In the genomic region with DNA sequence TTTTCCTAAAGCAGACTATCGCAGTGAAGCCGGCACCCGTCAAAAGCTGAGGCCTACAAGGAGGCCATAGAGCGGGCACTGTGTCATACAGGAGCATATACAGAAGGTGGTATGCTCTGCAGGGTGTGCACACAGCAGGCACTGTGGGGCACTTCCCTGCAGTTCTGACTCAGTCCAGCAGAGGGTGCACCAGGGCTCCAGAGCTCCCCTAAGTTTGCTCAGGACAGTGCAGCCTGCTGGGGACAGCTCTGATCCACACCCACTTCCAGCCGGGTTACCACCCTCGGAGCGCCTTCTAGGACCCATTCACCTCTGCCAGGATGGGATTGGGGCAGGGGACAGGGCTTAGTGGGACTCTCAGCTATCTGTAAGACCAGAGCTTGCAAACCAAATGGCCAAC, we compare ENCODE assay signal across 8 mouse cellular contexts. TPM values are rescaled to one million over a fixed set of nuclear protein-coding genes. Genes with fewer than 3 reads are reported as not detected.
DNase-seq lines count a peak whose midpoint lies in the region; ATAC-seq lines count a peak whose summit lies in the region.

No protein-coding gene starts in this region.

- H3K27me3 ChIP-seq in hindbrain, embryonic 11.5 days (ENCODE audit: control insufficient read depth, insufficient read depth, low read length) = peaks cover 85% of the 10 kb centered on the region

- no peaks in the 10 kb centered on the region for H3K36me3 ChIP-seq in hindbrain, embryonic 11.5 days (ENCODE audit: control insufficient read depth, insufficient read depth, low read length)

- no peak overlapping the region for H3K4me2 ChIP-seq in hindbrain, embryonic 11.5 days (replicated peaks; ENCODE audit: low read depth, low read length)

- 8% methylated on average over 7 of the region's 7 CpGs for WGBS in hindbrain, embryonic 11.5 days

- ATAC-seq in frontal cortex, adult (ENCODE audit: low TSS enrichment) = peak; percentile 82
- ATAC-seq in hindbrain, embryonic 11.5 days (ENCODE audit: low FRiP score) = peak; percentile 69

- H3K27ac ChIP-seq in hindbrain, embryonic 11.5 days (ENCODE audit: low read depth, low read length) = no peak overlapping the region

- DNase-seq in Muller cell, postnatal 12 days (ENCODE audit: inconsistent ontology term) = peak; percentile 77
- peak; percentile 87 for DNase-seq in cerebellum, adult 9-10 months
- DNase-seq in hindbrain, embryonic 11.5 days (ENCODE audit: low spot score) = peak; percentile 94
- peak; percentile 90 to 92 for DNase-seq in layer of hippocampus, postnatal 10 days (ENCODE audit: low spot score in 2 of 2)
- DNase-seq in lung, postnatal 25 days (ENCODE audit: low spot score) = peak; percentile 86
- peak; percentile 88 for DNase-seq in retina, postnatal 1 day
- peak; percentile 95 for DNase-seq in thymus, postnatal 4 days

- no peak overlapping the region for H3K9ac ChIP-seq in hindbrain, embryonic 11.5 days (ENCODE audit: low read depth, low read length)

- H3K9me3 ChIP-seq in hindbrain, embryonic 11.5 days (ENCODE audit: control insufficient read depth, low read length) = no peaks in the 10 kb centered on the region

- H3K4me1 ChIP-seq in hindbrain, embryonic 11.5 days (replicated peaks; ENCODE audit: control insufficient read depth, insufficient read depth, low read length) = peaks cover 4% of the 10 kb centered on the region; the same call in 1 of the 2 replicates

- no peak overlapping the region for H3K4me3 ChIP-seq in hindbrain, embryonic 11.5 days (ENCODE audit: low read depth, low read length)

RNA-seq across cellular contexts. Expression of gene Adamtsl5, which starts 2.1 kb away (rescaled TPM):
- polyA plus RNA-seq in hindbrain, embryonic 11.5 days (2014; fragmentation: Nextera tagmentation; extraction: Ambion mirVana) = 0.54 and 0.70 TPM in 2 replicates
- 1 to 10 TPM in 1 of 2 experiments, under 1 TPM in 1; 0.75 to 1.2 TPM for total RNA-seq in layer of hippocampus, postnatal 10 days (2021)

RNA-seq across cellular contexts. Expression of gene Plk5, which starts 6.0 kb away (rescaled TPM):
- 0.11 and 0.14 TPM in 2 replicates for polyA plus RNA-seq in hindbrain, embryonic 11.5 days (2014; fragmentation: Nextera tagmentation; extraction: Ambion mirVana)
- 1 to 10 TPM; 1.7 to 3.8 TPM for total RNA-seq in layer of hippocampus, postnatal 10 days (2021)

RNA-seq across cellular contexts. Expression of gene Reep6, which starts 20.5 kb away (rescaled TPM):
- polyA plus RNA-seq in hindbrain, embryonic 11.5 days (2014; fragmentation: Nextera tagmentation; extraction: Ambion mirVana) = 3.7 and 3.8 TPM in 2 replicates
- 10 to 100 TPM; 10.3 to 11.6 TPM for total RNA-seq in layer of hippocampus, postnatal 10 days (2021)

RNA-seq across cellular contexts. Expression of gene Pcsk4, which starts 21.0 kb away (rescaled TPM):
- polyA plus RNA-seq in hindbrain, embryonic 11.5 days (2014; fragmentation: Nextera tagmentation; extraction: Ambion mirVana) = 1.1 and 1.8 TPM in 2 replicates
- 1 to 10 TPM; 7.1 to 8.0 TPM for total RNA-seq in layer of hippocampus, postnatal 10 days (2021)

RNA-seq across cellular contexts. Expression of gene 2310011J03Rik, which starts 30.0 kb away (rescaled TPM):
- 32.9 and 34.9 TPM in 2 replicates for polyA plus RNA-seq in hindbrain, embryonic 11.5 days (2014; fragmentation: Nextera tagmentation; extraction: Ambion mirVana)
- 10 to 100 TPM; 19.7 to 22.2 TPM for total RNA-seq in layer of hippocampus, postnatal 10 days (2021)
